Mouse (Mus musculus) testis, adult 2 months (tissue): ENCODE results near the gene 4921501E09Rik. TPM values are rescaled to one million over a fixed set of nuclear protein-coding genes. Genes with fewer than 3 reads are reported as not detected.
A peak's percentile ranks its signal among the peaks of the same experiment; 100 is the strongest.

ENCODE experiments used
- H3K27ac ChIP-seq: fragments of 200-500 bp; 2 replicates; pipeline ENCODE4 v1.5.1; 2012; ENCODE audit warnings: low read depth, low read length; ENCODE audit not compliant: control insufficient read depth, insufficient read depth
- H3K27me3 ChIP-seq: fragments of 200-500 bp; 2 replicates; pipeline ENCODE4 v1.6.1; 2012; ENCODE audit warnings: mild to moderate bottlenecking, low read length, moderate library complexity; ENCODE audit not compliant: control insufficient read depth, insufficient read depth
- H3K36me3 ChIP-seq: fragments of 200-500 bp; 2 replicates; pipeline ENCODE4 v1.6.1; 2012; ENCODE audit warnings: mild to moderate bottlenecking, low read length; ENCODE audit not compliant: control insufficient read depth, insufficient read depth
- H3K4me1 ChIP-seq: fragments of 200-500 bp; 2 replicates; pipeline ENCODE4 v1.6.1; 2012; ENCODE audit warnings: low read length; ENCODE audit not compliant: control insufficient read depth, insufficient read depth
- H3K4me3 ChIP-seq: fragments of 200-500 bp; 2 replicates; pipeline ENCODE4 v1.5.1; 2012; ENCODE audit warnings: low read depth, mild to moderate bottlenecking, low read length, moderate library complexity, mixed read lengths; ENCODE audit not compliant: control insufficient read depth
- CTCF ChIP-seq: fragments of 200-500 bp; IDR thresholded peaks from 2 replicates; pipeline ENCODE4 v1.5.1; 2012; ENCODE audit warnings: low read depth, mild to moderate bottlenecking, inconsistent platforms, low read length, moderate library complexity; ENCODE audit not compliant: control insufficient read depth, insufficient read depth, insufficient replicate concordance
- POLR2A ChIP-seq: fragments of 200-500 bp; IDR thresholded peaks from 2 replicates; pipeline ENCODE4 v1.6.1; 2012; ENCODE audit warnings: low read depth, mild to moderate bottlenecking, inconsistent platforms, low read length, moderate library complexity; ENCODE audit not compliant: control insufficient read depth
- polyA plus RNA-seq: library from polyadenylated mRNA; depleted of rRNA; stranded (reverse); fragments of >200 nt; gene quantifications from 2 replicates; pipeline ENCODE4 v1.2.3, GENCODE M21; 2012; rRNA removed

The 4921501E09Rik gene
- 5.4 and 7.0 TPM in 2 replicates for polyA plus RNA-seq

GRCm38 (mm10) chr17:33067958-33068357, at the start of gene 4921501E09Rik:
Gene 4921501E09Rik, minus strand, starts transcription at chr17:33068058.
- no peak within 1 kb of the TSS for H3K27ac ChIP-seq
- no peak for TF ChIP-seq POLR2A
- TF ChIP-seq CTCF: no peak
- H3K4me3 ChIP-seq: peak within 1 kb of the TSS; percentile 80
- no peaks in the 10 kb centered on the region for H3K4me1 ChIP-seq
- H3K27me3 ChIP-seq: no peaks in the 10 kb centered on the region
- no peaks in the 10 kb centered on the region for H3K36me3 ChIP-seq

GRCm38 (mm10) chr17:33097396-33097795, 29.5 kb upstream of the 4921501E09Rik start:
- Histone ChIP-seq H3K27ac (no peak overlapping the region), H3K4me3 (no peak overlapping the region), H3K27me3 (no peaks in the 10 kb centered on the region), H3K36me3 (no peaks in the 10 kb centered on the region), H3K4me1 (no peaks in the 10 kb centered on the region)
- TF ChIP-seq CTCF (no peak), POLR2A (no peak)

- TF ChIP-seq CTCF (no peak), POLR2A (peak; percentile 40; the same call in 1 of the 2 replicates)
- H3K27me3 ChIP-seq: no peaks in the 10 kb centered on the region
These were observed 24.7 kb upstream of the 4921501E09Rik start for GRCm38 (mm10) chr17:33092391-33093193.

GRCm38 (mm10) chr17:33091630-33092029, 23.8 kb upstream of the 4921501E09Rik start:
- Histone ChIP-seq H3K27ac (no peak overlapping the region), H3K4me1 (peaks cover 6% of the 10 kb centered on the region), H3K27me3 (no peaks in the 10 kb centered on the region), H3K4me3 (no peak overlapping the region), H3K36me3 (no peaks in the 10 kb centered on the region)
- no peak for TF ChIP-seq CTCF
- no peak for TF ChIP-seq POLR2A

More at GRCm38 (mm10) chr17:33092391-33093193, 24.7 kb upstream of the 4921501E09Rik start:
- Histone ChIP-seq H3K27ac (peak overlapping the region; percentile 87), H3K36me3 (no peaks in the 10 kb centered on the region), H3K4me3 (peak overlapping the region; percentile 97), H3K4me1 (peaks cover 6% of the 10 kb centered on the region)

- Histone ChIP-seq H3K4me1 (peaks cover 6% of the 10 kb centered on the region), H3K27ac (peak within 1 kb of the TSS; percentile 98), H3K36me3 (no peaks in the 10 kb centered on the region), H3K27me3 (no peaks in the 10 kb centered on the region), H3K4me3 (peak within 1 kb of the TSS; percentile 100)
- TF ChIP-seq CTCF (no peak), POLR2A (peak; percentile 58; the same call in 1 of the 2 replicates)
These were observed 21.5 kb upstream of the 4921501E09Rik start, which contains the start of gene Zfp563 for GRCm38 (mm10) chr17:33089220-33089949. Gene Zfp563, plus strand, starts transcription at chr17:33089310.

- no peak overlapping the region for H3K27ac ChIP-seq
These were observed 4.9 kb downstream of the 4921501E09Rik start for GRCm38 (mm10) chr17:33063001-33063400.

GRCm38 (mm10) chr17:33058791-33059190, 9.1 kb downstream of the 4921501E09Rik start:
- Histone ChIP-seq H3K27me3 (no peaks in the 10 kb centered on the region), H3K36me3 (no peaks in the 10 kb centered on the region), H3K27ac (no peak overlapping the region), H3K4me3 (no peak overlapping the region), H3K4me1 (no peaks in the 10 kb centered on the region)
- TF ChIP-seq POLR2A (no peak), CTCF (no peak)

More at GRCm38 (mm10) chr17:33063001-33063400, 4.9 kb downstream of the 4921501E09Rik start:
- Histone ChIP-seq H3K4me3 (no peak overlapping the region), H3K4me1 (no peaks in the 10 kb centered on the region), H3K27me3 (no peaks in the 10 kb centered on the region), H3K36me3 (no peaks in the 10 kb centered on the region)
- TF ChIP-seq CTCF: no peak
- no peak for TF ChIP-seq POLR2A
